Mouse (Mus musculus): ENCODE data around the gene Tnfrsf8.

DNA sequence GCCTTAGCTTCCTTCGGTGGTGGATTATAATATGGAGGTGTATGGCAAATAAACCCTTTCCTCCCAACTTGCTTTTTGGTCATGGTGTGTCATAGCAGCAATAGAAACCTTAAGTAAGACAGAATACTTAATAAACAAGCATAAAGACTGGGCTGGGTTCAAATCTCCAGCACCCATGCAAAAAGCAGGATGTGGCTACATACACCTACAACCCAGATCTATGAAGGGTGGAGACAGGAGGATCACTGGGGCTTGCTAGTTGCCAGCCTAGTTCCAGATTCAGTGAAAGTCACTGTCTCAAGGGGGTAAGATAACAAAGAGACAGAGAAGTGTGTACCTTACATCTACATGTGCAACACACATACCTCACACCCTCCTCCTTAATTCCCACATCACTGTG lies 51.4 kb downstream of the Tnfrsf8 start:
- no peak for TF ChIP-seq FLI1 (IDR thresholded peaks at IDR 0.05; ENCODE audit: low read length)
- TF ChIP-seq GATA1 (IDR thresholded peaks at IDR 0.05; ENCODE audit: borderline replicate concordance, low read length), result no peak

Measured in megakaryocyte, embryonic 14.5 days (primary cell).